Mouse (Mus musculus) left cerebral cortex, adult 8-10 months (tissue): ENCODE measurements at regions not wholly inside any gene's neighbourhood (a gene's known extent, or its start where the extent isn't known, plus 50 kb on each side); places are given as distances from the start of the nearest gene placed in this dataset.

Source experiments
- DNase-seq, 2 experiments: peaks; one replicate each; pipeline ENCODE4 v3.0.0; 2022; ENCODE audit warnings: low spot score in 2 of 2

DNA sequence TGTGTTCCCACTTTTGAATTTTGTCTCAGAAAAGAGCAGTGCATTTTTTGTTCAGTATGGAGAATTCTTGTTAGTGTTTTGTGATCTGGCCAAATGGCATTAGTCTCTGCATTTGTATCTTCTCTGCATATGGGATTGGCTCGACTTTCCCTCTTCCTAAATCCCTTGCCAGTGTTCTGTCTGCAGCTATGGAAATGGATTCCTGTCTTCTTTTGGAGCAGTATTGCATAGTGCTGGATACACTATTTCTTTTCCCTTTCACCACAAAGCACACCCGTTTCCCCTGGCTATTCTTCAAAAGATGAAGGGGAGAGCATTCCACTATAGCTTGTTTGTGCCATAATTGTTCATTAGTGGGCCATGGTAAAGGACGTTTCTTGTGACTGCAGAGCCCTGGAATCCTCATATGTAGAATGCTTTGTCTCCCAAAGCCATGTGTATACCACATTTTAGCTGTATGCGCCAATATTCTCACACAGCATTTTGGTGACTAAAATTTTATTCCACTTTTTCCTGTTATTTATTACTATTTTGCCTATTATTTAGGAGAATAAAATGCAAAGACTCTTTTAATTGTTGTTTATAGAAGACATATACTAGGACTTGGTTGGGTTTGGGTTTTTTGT lies 197.8 kb downstream of the Hs3st1 start:
- no peak for DNase-seq

DNA sequence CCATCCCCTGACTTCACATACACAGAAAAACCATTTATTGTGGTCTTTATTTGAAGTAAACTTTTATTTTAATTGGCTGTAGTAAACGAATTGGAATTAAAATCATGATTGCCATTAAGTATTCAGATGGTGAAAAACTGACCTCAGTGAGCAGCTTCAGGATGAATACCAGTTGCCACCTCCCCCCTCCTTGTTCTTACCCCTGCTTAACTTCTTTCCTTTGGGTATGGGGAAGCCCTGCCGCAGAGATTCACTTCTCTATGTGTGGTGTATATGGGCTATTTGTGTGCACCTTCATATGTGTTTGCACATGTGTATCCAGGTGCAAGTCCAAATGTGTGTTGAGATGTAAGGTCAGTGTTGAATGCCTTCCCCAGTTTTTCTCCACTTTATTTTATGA lies 218.2 kb downstream of the Hs3st1 start:
- no peak for DNase-seq

DNA sequence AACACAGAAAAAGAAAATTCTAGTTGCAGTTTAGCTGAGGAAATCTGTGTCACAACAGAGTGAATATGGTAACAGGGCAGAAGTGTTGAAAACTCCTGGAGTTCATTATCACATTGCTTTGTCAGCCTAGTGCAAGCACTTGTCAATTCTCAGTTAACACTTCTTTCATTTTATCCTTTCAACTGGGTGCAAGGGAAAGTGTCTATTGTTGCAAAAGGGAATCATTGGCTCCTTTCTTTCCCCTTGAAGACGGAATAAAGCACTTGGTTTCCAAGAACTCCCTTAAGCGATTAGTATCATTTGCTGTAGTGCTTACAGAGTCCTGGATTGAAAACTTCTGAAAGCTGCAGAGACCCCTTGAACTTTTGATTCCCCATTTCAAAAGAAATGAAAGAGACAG lies 218.9 kb downstream of the Hs3st1 start:
- DNase-seq = no peak

DNA sequence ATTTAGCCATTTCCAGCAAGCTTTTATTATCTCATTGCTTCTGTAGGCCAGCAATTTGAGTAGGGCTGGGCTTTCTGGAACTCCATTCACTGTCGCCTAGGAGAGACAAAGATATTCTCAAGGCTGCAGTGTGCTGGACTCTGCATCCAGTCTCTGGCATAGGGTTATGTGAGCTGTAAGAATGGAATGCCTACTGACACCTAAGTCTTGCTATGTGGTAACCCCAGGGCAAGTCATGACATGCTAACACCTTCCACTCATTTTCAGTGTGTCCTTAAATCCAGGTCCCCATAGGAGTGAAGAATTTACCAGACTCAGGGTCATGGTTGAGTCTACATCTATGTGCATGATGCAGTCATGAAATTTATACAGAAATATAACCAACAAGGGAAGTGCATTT lies 245.0 kb downstream of the Hs3st1 start:
- no peak for DNase-seq

DNA sequence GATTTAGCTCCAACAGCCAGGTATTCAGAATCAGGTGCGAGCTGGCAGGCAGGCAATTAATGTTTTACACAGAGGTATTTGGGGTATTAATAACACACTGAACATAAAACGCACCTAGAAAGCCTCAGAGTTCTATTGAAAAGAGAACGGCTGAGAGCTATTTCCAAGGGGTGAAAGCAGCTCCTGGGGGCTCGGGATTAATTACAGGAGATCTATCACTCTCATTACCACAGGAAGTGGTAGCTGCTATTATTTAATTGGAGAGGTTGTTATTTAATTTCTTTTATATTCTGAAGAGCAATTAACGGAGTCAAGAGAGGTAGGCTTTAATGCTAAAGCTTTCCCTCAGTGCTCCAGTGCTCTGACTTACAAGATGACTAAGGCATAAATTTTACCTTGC lies 272.5 kb downstream of the Hs3st1 start:
- DNase-seq = no peak

DNA sequence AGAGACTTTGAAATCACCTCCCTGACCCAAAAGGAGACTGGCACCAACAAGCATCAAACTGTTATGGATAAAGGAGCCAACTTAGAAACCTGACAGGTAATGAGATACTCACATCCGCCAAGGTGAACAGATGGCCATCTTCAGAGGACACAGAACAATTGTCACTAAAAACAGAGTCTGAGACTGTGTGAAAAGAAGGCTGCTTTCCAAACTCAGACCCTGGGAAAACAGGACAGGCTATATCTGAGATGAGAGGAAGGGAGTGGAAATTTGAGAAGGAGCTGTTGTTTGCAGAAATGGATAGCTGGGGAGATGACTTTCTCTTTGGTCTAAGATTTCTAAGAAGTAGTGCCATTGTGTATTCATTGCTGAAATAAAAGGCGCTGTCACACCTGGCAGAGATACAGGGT lies 297.2 kb downstream of the Hs3st1 start:
- no peak for DNase-seq

DNA sequence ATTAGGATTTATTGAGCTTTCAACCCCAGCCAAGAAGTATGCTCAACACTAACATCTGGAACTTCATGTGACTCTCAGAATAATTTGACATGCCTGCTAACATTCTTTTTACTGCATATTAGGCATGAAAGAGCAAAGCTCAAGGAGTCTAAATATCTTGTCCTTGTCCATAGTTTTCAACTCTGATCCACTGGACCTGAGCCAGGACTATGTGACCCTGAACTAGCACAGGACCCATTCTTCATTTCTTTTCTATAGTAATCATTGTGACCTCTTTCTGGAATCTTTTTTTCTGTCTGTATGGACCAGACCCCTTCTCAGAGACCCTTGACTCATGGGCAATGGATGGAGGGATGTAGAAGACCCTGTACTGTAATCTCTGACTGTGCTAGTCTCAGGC lies 301.6 kb downstream of the Hs3st1 start:
- no peak for DNase-seq

DNA sequence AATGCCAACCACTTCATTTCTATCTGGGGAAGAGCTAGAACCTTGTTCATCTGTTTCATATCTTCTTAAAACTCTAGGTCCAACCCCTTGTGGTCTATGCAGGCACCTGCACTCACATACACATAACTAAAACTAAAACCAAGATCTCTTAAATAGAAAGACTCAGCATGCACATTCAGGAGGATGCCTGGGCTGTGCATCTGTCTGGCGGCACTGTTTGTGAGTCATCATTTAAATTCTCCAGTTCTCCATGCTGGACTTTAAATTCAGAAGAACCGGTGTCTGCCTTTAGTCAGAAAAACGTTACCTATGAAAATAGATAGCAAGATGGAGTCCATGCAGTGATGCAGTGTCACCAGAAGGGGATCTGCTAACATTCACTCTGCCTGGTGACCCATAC lies 314.5 kb downstream of the Hs3st1 start:
- DNase-seq = no peak

DNA sequence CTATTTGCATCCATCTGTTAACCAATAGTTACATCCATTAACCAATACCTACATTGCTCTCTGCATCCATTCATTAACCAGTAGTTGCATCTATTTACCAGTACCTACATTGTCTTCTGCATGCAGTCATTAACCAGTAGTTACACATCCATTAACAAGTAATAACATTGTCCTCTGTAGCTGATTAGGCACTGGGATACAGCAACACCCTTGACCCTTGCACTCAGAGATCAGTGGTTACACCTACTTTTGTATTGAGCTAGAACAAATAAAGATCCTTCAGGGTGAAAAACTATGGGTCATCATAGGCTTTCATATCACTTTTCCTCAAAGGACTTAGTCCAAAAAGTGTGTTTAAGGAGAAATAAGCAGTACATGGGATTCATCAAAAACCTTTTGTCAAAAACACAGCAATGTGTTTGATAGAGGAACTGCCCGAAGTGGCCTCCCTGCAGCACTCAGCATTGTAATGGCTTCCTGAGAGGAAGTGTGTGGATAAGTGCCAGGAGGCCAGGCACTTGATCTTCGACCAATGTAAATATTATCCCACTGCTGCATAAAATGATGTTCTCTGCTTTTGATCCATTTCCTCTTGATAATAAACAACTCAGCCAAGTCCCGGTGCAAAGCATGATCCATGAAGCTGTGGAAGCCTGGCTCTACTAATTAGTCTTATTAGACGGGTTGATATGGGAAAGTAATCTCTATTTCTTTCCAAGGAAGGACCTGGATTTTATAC lies 317.6 kb downstream of the Hs3st1 start:
- no peak for DNase-seq

DNA sequence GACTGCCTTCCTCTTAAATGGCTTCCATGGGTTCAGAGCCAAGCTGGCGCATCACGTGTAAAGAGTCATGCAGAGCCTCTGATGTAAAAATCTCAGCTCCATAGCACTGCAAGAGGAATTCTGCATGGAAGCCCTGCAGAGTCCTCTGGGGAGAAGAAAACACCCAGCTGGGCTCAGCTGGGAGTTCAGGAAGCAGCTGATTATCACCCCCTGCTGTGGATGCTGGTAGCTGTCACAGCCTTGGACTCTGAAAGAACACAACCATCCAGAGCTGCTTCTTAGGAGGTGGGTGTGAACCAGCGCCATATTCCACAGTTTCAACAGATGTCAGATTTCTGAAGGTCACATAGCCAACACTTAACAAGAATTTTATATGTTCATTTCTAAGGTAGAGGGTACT lies 329.2 kb downstream of the Hs3st1 start:
- no peak for DNase-seq

DNA sequence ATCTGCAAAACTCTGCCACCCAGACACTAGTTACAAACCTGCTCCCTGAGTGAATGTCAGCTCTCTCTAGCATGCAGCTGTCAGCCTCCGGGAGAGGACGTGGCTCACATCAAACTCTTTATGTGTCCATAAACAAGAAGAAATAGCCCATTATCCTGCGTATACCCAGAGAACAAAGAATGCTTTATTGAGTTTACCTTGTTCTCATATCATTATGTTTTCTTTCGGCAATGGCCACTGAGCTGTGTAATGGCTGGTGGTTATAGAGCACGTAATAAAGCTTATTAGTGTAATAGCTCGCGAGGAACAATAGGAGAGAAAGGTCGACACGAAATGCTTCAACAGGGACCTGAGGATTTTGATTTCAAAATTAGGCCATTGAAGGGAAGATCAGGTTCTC lies 331.6 kb downstream of the Hs3st1 start:
- DNase-seq = no peak

DNA sequence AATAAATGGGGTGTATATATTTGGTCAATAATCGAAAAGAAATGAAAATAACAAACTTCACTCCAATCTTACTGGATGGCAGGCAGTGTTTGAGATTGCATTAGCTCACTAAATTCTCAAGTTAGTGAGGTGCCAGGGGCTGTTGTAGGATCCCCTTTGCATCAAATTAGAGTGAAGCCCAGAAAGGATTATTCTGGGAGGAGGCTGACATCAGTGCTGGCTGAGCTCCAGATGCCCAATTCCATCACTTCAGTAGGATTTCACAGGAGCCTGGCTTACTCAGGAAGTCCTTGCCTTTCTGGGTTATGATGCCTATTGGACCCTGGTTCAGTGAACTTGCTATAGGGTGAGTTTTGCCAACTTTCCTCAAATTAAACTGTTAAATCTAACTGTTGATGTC lies 336.5 kb downstream of the Hs3st1 start:
- DNase-seq = no peak

DNA sequence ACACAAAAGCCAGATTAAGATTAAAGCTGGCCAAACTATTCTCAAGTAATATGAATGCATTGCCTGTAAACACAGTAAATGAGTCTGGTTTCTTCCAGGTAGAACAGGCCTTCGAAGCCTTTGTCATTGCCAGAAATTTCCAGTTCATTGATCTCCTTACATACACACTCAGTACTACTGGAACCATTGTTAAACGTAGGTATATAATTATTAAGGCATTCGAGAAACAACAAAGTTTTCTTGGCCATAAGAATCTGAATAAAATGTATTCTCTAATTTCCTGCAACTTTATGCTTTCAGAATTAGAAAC lies 337.5 kb downstream of the Hs3st1 start:
- no peak for DNase-seq

DNA sequence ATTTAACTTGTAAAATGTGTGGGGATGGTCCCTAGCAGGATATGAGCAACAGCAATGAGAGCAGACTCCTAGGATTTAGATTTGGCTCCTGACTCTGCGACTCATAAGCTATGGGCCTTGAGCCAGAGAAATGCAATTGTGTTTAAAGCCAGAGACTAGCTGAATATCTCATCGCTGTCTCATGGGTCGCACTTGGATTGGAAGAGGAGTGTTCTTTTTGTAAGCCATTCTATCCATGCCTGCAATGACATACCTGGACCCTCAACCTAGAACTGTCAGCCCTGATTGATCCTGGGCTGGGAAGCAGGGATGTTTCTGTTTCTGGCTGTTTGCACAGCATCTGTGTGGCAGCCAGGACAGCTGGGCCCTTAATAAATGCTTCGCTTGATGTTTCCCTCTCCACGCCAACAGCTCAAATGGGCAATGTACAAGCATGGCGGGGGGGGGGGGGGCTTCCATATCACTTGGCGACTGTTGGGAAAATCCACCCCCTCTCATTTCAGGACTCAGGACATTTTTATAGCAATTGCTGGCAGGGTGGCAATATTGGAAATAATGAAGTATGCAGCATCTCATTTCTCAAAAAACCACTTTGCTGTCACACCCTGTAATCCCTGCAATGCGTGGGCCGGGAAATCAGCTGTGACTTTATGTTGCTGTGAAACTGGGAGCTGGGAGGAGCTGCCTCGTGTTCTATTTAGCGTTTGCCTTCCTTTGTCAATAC lies 338.0 kb downstream of the Hs3st1 start:
- DNase-seq = peak in 1 of 2 experiments; percentile 39

DNA sequence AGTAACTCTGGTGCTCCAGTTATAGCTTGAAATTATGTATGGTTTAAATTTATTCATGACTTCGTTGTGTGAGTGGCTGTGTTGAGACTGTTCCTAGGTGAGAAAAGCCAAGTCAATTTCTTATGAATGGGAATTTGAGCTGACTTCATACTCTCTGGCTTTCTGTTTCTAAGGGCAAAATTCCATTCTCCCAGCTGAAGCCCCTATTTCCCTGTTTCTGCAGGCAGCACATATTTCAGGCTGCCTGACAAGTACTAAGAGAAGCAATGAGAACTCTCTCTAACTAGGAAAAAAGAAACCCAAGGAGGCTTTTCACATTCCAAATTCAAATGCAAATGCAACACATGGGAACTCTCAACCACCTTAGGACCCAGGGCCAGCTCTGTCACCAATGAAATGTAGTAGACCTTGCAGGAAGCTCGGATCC lies 338.7 kb downstream of the Hs3st1 start:
- DNase-seq = no peak

DNA sequence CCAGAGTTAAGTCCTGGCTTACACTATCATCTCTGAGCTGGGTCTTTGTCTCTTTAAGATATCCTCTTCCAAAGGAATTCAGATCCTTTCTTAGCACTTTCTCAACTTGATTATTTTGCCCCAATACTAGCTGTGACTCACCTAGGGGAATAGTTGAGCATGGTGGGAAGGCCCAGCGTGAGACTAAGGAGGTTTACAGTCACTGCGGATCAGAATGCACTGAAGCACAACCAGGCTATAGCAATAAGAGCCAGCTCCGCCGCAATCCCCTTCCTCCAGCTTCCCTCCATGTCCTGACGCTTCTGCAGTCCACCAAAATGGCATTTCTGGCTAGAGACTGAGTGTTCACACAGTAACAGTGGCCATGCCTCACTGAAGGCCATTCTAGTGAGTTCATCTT lies 342.5 kb downstream of the Hs3st1 start:
- no peak for DNase-seq

DNA sequence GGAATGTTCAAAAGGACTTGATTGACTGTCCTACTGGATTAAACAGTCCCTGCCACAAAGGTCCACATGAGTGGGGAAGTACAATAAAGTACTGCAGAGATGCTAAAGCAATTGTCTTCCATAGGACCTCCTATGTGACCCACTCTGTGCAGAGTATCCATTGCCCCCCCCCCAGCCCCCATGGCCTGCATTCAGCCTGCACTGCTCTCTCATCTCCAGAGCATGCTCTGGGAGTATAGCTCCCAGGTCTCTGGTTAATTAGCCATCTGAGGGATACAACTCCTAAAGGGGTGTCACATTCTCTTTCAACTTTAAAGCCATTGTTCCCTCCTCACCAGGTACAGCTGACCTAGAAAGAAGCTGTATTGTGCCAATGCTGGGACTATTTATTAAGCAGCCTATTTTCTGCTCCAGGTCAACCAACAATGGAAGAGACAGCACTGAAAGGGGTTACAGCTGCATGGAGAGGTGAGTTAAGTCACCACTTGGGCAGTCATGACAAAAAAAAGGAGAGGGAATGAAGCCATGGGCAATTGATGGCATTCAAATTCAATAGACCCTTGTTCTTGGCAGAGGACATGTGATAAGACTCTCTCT lies 364.8 kb downstream of the Hs3st1 start:
- no peak for DNase-seq

DNA sequence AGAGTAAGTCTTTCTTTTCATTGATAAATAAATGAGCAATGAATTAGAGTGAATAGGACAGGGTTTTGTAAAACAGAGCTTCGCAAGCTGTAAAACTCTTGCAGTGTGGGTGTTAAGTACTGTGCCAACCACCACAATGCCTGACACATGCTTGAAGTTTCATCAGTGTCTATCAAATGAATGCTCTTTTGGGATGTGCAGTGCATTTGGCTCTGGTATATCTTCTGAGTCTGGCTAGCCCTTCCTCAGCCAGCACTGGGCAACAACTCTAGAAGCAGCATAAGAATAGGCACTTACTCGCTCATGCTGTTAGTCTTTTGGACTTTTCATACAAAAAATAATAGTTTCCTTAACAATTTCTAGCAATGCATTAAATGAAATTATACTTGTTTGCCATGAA lies 370.9 kb downstream of the Hs3st1 start:
- no peak for DNase-seq

DNA sequence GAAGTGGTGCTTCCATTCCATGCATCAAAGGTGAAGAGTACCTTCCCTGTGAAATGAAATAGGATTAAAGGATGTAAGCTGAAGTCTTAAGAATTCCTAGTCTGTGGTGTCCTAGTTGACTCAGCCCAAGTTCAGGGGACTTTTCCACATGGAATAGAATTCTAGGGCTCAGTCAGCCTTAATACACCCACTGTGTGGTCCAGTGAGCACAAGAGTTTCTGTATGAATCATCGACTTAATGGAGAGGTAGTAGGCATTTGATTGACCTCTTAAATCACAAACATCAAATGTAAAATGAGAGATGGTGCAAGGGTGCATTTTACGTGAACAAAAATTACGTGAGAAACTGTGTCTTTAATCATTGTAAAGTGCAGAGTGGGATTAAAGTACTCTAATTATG lies 381.1 kb downstream of the Hs3st1 start:
- DNase-seq = no peak

DNA sequence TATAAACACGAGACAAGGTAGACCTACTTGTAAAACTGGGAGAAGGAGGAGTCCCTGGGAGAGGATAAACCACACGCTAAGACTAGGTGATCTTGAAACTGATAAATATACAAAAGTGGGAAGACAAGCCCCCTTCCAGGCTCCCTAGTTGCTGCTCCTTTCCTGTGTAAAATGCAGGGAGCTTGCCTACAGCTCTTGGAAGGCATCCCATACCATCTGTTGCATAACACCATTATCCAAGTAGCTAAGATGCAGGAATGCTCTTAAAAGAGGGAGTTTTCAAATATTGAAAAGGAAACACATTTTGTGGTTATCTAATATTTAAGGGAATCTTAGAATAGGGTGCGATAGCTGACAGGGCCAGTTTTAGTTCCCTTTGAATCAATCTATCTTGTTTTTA lies 406.6 kb downstream of the Hs3st1 start:
- DNase-seq = no peak

DNA sequence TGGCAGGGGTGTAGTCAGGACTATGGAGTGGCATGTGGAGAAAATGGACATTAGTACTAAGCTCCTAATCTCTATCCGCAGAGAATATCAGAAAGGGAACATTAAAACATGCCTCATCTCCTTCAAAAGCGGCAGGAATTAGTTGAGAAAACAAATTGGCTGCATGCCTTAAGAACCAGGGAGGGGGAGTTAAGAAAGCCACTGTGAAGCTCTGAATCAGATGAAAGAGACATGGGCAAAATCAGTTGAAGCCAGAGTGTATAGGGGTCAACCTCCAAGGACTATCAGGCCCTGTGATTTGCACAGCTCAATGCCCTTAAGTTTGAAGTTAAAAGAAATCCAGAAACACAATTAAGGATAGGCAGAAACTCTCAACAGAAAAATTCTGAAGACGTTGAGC lies 408.3 kb downstream of the Hs3st1 start:
- no peak for DNase-seq

DNA sequence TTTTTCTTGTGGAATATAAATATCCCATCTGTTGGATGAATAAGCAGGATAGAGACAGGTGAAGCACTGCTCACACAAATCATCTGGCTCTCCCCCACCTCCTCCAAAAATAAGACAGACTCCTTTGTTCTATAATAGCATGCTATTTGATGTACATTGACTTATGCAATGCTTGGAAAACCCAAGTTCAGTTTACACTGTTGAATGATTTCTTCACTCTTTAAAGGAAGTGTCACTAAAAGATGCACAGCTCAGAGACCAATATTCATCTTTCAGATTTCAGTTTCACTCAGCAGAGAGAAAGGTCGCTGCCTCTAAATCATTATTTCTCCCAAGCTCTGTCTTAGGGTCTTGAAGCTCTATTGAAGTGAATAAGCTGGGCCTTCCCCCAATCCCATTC lies 417.4 kb downstream of the Hs3st1 start:
- DNase-seq = no peak
